Mouse (Mus musculus) lung, embryonic 15.5 days (tissue): ENCODE measurements around the gene Prr19. TPM values are rescaled to one million over a fixed set of nuclear protein-coding genes. Genes with fewer than 3 reads are reported as not detected.
A peak's percentile ranks its signal among the peaks of the same experiment; 100 is the strongest.

Source experiments
- ATAC-seq: fragments of 200-750 bp; cut with Nextera tagmentation; 2 replicates; pipeline ENCODE4 v1.8.0; 2017; ENCODE audit warnings: moderate number of reproducible peaks, borderline replicate concordance; ENCODE audit not compliant: low FRiP score, low TSS enrichment; ENCODE audit errors: extremely low read depth
- H3K27ac ChIP-seq: fragments of 300-500 bp; sonication (generic); 2 replicates; pipeline ENCODE4 v1.5.1; 2015; ENCODE audit warnings: moderate library complexity, mild to moderate bottlenecking, inconsistent platforms
- H3K27me3 ChIP-seq: fragments of 300-500 bp; sonication (generic); 2 replicates; pipeline ENCODE4 v1.6.1; 2015; ENCODE audit warnings: inconsistent platforms
- H3K36me3 ChIP-seq: fragments of 300-500 bp; sonication (generic); 2 replicates; pipeline ENCODE4 v1.6.1; 2015; ENCODE audit warnings: inconsistent platforms
- H3K4me1 ChIP-seq: fragments of 300-500 bp; sonication (generic); 2 replicates; pipeline ENCODE4 v1.6.1; 2015; ENCODE audit warnings: inconsistent platforms
- H3K4me2 ChIP-seq: fragments of 300-500 bp; sonication (generic); 2 replicates; pipeline ENCODE4 v1.6.1; 2015; ENCODE audit warnings: inconsistent platforms, mild to moderate bottlenecking, moderate library complexity
- H3K4me3 ChIP-seq: fragments of 300-500 bp; sonication (generic); 2 replicates; pipeline ENCODE4 v1.5.1; 2015; ENCODE audit warnings: mild to moderate bottlenecking, inconsistent platforms
- H3K9ac ChIP-seq: fragments of 300-500 bp; sonication (generic); 2 replicates; pipeline ENCODE4 v1.6.1; 2015; ENCODE audit warnings: inconsistent platforms
- H3K9me3 ChIP-seq: fragments of 300-500 bp; sonication (generic); 2 replicates; pipeline ENCODE4 v1.6.1; 2016; ENCODE audit warnings: inconsistent platforms
- WGBS: fragments of 180-500 bp; shearing (Covaris S2); methylation state at CpG from one replicate; pipeline ENCODE4 v1.1.7; 2015; 5-methylcytosine and 5-hydroxymethylcytosine counted together
- polyA plus RNA-seq: library from polyadenylated mRNA; unstranded; fragments of >200 nt; fragmentation: Nextera tagmentation; extraction: Ambion mirVana; gene quantifications from 2 replicates; pipeline ENCODE4 v1.2.1, GENCODE M21; 2015

Gene Prr19
- polyA plus RNA-seq, 1 experiment from 2014 or later: 0.27 TPM

- no peak for ATAC-seq
- Histone ChIP-seq H3K4me1 (peaks cover 24% of the 10 kb centered on the region), H3K27ac (no peak overlapping the region), H3K9me3 (no peaks in the 10 kb centered on the region), H3K36me3 (peaks cover 16% of the 10 kb centered on the region; the same call in 1 of the 2 replicates), H3K9ac (0 out of 2 replicates have a peak overlapping the region, but pooled peaks have one; percentile 76), H3K4me3 (peak overlapping the region; percentile 73), H3K27me3 (no peaks in the 10 kb centered on the region), H3K4me2 (peak overlapping the region; percentile 56)
- WGBS: 80% methylated on average over 8 of the region's 8 CpGs
Measured at GRCm38 (mm10) chr7:25269545-25270271, 31.5 kb upstream of the Prr19 start.

- H3K9me3 ChIP-seq: no peaks in the 10 kb centered on the region
- no peak overlapping the region for H3K27ac ChIP-seq
- no peak overlapping the region for H3K4me3 ChIP-seq
- H3K36me3 ChIP-seq: peaks cover 16% of the 10 kb centered on the region; the same call in 1 of the 2 replicates
- no peak overlapping the region for H3K9ac ChIP-seq
- peaks cover 26% of the 10 kb centered on the region for H3K4me1 ChIP-seq
- WGBS: 86% methylated on average over 35 of the region's 35 CpGs
- no peaks in the 10 kb centered on the region for H3K27me3 ChIP-seq
- ATAC-seq: no peak
- H3K4me2 ChIP-seq: no peak overlapping the region
Measured at GRCm38 (mm10) chr7:25270652-25271633, 30.3 kb upstream of the Prr19 start.

GRCm38 (mm10) chr7:25271651-25272444 lies 29.4 kb upstream of the Prr19 start:
- WGBS: 83% methylated on average over 30 of the region's 30 CpGs
- H3K4me1 ChIP-seq: peaks cover 29% of the 10 kb centered on the region
- H3K9ac ChIP-seq: no peak overlapping the region
- no peak overlapping the region for H3K4me2 ChIP-seq
- H3K27ac ChIP-seq: no peak overlapping the region
- H3K27me3 ChIP-seq: no peaks in the 10 kb centered on the region
- H3K9me3 ChIP-seq: no peaks in the 10 kb centered on the region
- no peak for ATAC-seq
- peaks cover 16% of the 10 kb centered on the region; the same call in 1 of the 2 replicates for H3K36me3 ChIP-seq
- no peak overlapping the region for H3K4me3 ChIP-seq

- WGBS: 80% methylated on average over 38 of the region's 38 CpGs
- H3K9me3 ChIP-seq: no peaks in the 10 kb centered on the region
- peaks cover 34% of the 10 kb centered on the region for H3K4me1 ChIP-seq
- H3K36me3 ChIP-seq: peaks cover 16% of the 10 kb centered on the region; the same call in 1 of the 2 replicates
- no peak overlapping the region for H3K27ac ChIP-seq
- no peaks in the 10 kb centered on the region for H3K27me3 ChIP-seq
- no peak for ATAC-seq
- no peak overlapping the region for H3K4me2 ChIP-seq
- no peak overlapping the region for H3K9ac ChIP-seq
- H3K4me3 ChIP-seq: no peak overlapping the region
Measured at GRCm38 (mm10) chr7:25272445-25273258, 28.6 kb upstream of the Prr19 start.

GRCm38 (mm10) chr7:25273259-25274241 lies 27.7 kb upstream of the Prr19 start:
- ATAC-seq: no peak
- no peak overlapping the region for H3K9ac ChIP-seq
- no peak overlapping the region for H3K4me2 ChIP-seq
- no peak overlapping the region for H3K4me3 ChIP-seq
- no peaks in the 10 kb centered on the region for H3K9me3 ChIP-seq
- no peak overlapping the region for H3K27ac ChIP-seq
- H3K36me3 ChIP-seq: peaks cover 16% of the 10 kb centered on the region; the same call in 1 of the 2 replicates
- peaks cover 38% of the 10 kb centered on the region for H3K4me1 ChIP-seq
- 86% methylated on average over 22 of the region's 22 CpGs for WGBS
- H3K27me3 ChIP-seq: no peaks in the 10 kb centered on the region

DNA sequence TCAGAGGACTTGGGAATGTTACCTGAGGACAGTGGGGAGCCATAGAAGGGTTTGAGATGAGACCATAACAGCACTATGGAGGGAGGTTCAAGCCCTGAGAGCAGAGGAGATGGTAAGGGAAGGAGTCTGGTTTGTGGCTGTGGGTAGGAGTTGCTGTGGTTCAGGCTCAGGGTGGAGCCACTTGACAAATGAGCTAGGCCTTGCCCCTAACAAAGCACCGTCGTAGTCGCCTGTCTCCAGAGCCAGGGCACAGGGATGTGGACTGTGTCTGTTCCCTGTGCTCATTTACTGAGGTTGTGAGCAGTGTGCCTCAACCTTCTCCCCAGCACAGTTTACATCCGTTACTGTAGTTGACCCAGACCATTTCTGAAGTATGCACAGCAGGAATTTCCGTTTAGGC lies 26.6 kb upstream of the Prr19 start:
- Histone ChIP-seq H3K9ac (no peak overlapping the region), H3K27ac (no peak overlapping the region)

GRCm38 (mm10) chr7:25274996-25275395 lies 26.2 kb upstream of the Prr19 start:
- Histone ChIP-seq H3K9ac (no peak overlapping the region), H3K27me3 (no peaks in the 10 kb centered on the region), H3K36me3 (peaks cover 16% of the 10 kb centered on the region; the same call in 1 of the 2 replicates), H3K4me2 (no peak overlapping the region), H3K4me3 (no peak overlapping the region), H3K27ac (no peak overlapping the region), H3K9me3 (no peaks in the 10 kb centered on the region), H3K4me1 (peaks cover 32% of the 10 kb centered on the region)
- ATAC-seq: no peak
- WGBS: 85% methylated on average over 3 of the region's 3 CpGs

More for the DNA sequence above, 26.6 kb upstream of the Prr19 start:
- H3K27me3 ChIP-seq: no peaks in the 10 kb centered on the region
- H3K36me3 ChIP-seq: peaks cover 16% of the 10 kb centered on the region; the same call in 1 of the 2 replicates
- no peak for ATAC-seq
- no peak overlapping the region for H3K4me3 ChIP-seq
- no peak overlapping the region for H3K4me2 ChIP-seq
- no peaks in the 10 kb centered on the region for H3K9me3 ChIP-seq
- 38% methylated on average over 5 of the region's 5 CpGs for WGBS
- H3K4me1 ChIP-seq: peaks cover 32% of the 10 kb centered on the region

GRCm38 (mm10) chr7:25275555-25276298 lies 25.5 kb upstream of the Prr19 start:
- no peak overlapping the region for H3K4me2 ChIP-seq
- no peak for ATAC-seq
- no peaks in the 10 kb centered on the region for H3K9me3 ChIP-seq
- H3K9ac ChIP-seq: no peak overlapping the region
- H3K36me3 ChIP-seq: peaks cover 16% of the 10 kb centered on the region; the same call in 1 of the 2 replicates
- H3K4me3 ChIP-seq: no peak overlapping the region
- no peaks in the 10 kb centered on the region for H3K27me3 ChIP-seq
- peaks cover 37% of the 10 kb centered on the region for H3K4me1 ChIP-seq
- 48% methylated on average over 9 of the region's 9 CpGs for WGBS
- 0 out of 2 replicates have a peak overlapping the region, but pooled peaks have one; percentile 2 for H3K27ac ChIP-seq

- H3K27ac ChIP-seq: peak overlapping the region; percentile 100
- H3K9ac ChIP-seq: peak overlapping the region; percentile 76; the same call in 1 of the 2 replicates
- 0 out of 2 replicates have a peak, but pooled peaks cover 3% of the 10 kb centered on the region for H3K36me3 ChIP-seq
- no peak for ATAC-seq
- H3K4me1 ChIP-seq: peaks cover 47% of the 10 kb centered on the region
- peak overlapping the region; percentile 89 for H3K4me2 ChIP-seq
- WGBS: 80% methylated on average over 4 of the region's 4 CpGs
- peak overlapping the region; percentile 84; the same call in 1 of the 2 replicates for H3K4me3 ChIP-seq
- no peaks in the 10 kb centered on the region for H3K27me3 ChIP-seq
- no peaks in the 10 kb centered on the region for H3K9me3 ChIP-seq
Measured at GRCm38 (mm10) chr7:25277405-25277804, 23.8 kb upstream of the Prr19 start.
